Mouse (Mus musculus) limb, embryonic 13.5 days (tissue): Measurements from ENCODE around the gene E030018B13Rik. TPM values are rescaled to one million over a fixed set of nuclear protein-coding genes. Genes with fewer than 3 reads are reported as not detected.

Source experiments
- ATAC-seq: fragments of 200-750 bp; cut with Nextera tagmentation; 2 replicates; pipeline ENCODE4 v1.8.0; 2017; ENCODE audit warnings: low read depth, moderate number of reproducible peaks, moderate TSS enrichment; ENCODE audit not compliant: low FRiP score
- H3K27ac ChIP-seq: fragments of 300-500 bp; sonication (generic); 2 replicates; pipeline ENCODE4 v1.5.1; 2015; ENCODE audit warnings: inconsistent platforms, mild to moderate bottlenecking, moderate library complexity
- H3K27me3 ChIP-seq: fragments of 300-500 bp; sonication (generic); 2 replicates; pipeline ENCODE4 v1.6.1; 2015; ENCODE audit warnings: mild to moderate bottlenecking, inconsistent platforms
- H3K36me3 ChIP-seq: fragments of 300-500 bp; sonication (generic); 2 replicates; pipeline ENCODE4 v1.6.1; 2015; ENCODE audit warnings: inconsistent platforms, mild to moderate bottlenecking, moderate library complexity
- H3K4me1 ChIP-seq: fragments of 300-500 bp; sonication (generic); 2 replicates; pipeline ENCODE4 v1.6.1; 2015; ENCODE audit warnings: inconsistent platforms
- H3K4me2 ChIP-seq: fragments of 300-500 bp; sonication (generic); replicated peaks from 2 replicates; pipeline ENCODE4 v1.6.1; 2015; ENCODE audit warnings: inconsistent platforms, mild to moderate bottlenecking, moderate library complexity
- H3K4me3 ChIP-seq: fragments of 300-500 bp; sonication (generic); 2 replicates; pipeline ENCODE4 v1.5.1; 2015; ENCODE audit warnings: moderate library complexity, mild to moderate bottlenecking, inconsistent platforms
- H3K9ac ChIP-seq: fragments of 300-500 bp; sonication (generic); 2 replicates; pipeline ENCODE4 v1.6.1; 2015; ENCODE audit warnings: mild to moderate bottlenecking, inconsistent platforms
- H3K9me3 ChIP-seq: fragments of 300-500 bp; sonication (generic); 2 replicates; pipeline ENCODE4 v1.6.1; 2016; ENCODE audit warnings: inconsistent platforms
- WGBS: fragments of 180-500 bp; shearing (Covaris S2); methylation state at CpG from one replicate; pipeline ENCODE4 v1.1.7; 2015; 5-methylcytosine and 5-hydroxymethylcytosine counted together
- polyA plus RNA-seq: library from polyadenylated mRNA; unstranded; fragments of >200 nt; fragmentation: Nextera tagmentation; extraction: Ambion mirVana; gene quantifications from 2 replicates; pipeline ENCODE4 v1.2.1, GENCODE M21; 2015

E030018B13Rik gene
- polyA plus RNA-seq, 1 experiment from 2014 or later: 0.14 TPM

DNA sequence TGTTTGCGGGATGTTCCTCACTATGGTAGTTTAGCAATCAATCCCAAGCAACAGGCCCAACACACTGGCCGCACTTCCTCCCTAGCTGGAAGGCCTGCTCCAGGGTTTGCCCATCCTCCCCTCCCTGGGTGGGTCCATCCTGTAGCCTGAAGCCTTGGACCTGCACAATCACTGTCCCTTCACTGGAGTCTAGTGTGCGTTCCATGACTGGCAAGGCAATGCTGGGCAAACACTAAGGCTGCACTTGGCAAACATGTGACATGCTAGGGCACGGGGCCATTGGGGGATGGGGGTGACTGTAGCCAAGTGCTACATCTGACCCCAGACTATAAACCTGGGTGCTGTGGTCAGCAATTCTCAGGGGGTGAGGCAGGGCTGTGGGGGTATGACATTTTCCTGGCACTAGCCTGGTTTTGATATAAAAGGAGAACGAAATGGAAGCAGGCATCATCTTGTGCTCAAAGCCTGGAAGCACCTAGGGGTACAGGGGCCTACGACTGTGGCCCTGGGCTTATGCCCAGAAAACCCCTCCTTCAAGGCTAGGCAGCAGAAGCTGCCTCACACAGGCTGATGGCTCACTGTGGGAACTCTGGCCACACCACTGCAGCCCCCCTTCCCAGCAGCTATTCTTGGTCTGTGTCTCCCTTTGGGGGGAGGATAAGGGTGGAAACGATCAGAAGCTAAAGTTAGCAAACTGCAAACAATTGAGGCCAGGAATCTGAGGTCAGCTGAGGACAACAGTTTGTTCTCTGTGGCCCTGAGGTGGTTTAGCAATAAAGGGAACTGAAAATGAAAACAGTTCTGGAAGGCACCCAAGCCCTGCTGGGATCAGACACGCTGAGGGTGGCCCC is 5.0 kb upstream of the E030018B13Rik start:
- H3K27ac ChIP-seq: peak overlapping the region; percentile 28; the same call in 1 of the 2 replicates
- 52% methylated on average over 8 of the region's 8 CpGs for WGBS

DNA sequence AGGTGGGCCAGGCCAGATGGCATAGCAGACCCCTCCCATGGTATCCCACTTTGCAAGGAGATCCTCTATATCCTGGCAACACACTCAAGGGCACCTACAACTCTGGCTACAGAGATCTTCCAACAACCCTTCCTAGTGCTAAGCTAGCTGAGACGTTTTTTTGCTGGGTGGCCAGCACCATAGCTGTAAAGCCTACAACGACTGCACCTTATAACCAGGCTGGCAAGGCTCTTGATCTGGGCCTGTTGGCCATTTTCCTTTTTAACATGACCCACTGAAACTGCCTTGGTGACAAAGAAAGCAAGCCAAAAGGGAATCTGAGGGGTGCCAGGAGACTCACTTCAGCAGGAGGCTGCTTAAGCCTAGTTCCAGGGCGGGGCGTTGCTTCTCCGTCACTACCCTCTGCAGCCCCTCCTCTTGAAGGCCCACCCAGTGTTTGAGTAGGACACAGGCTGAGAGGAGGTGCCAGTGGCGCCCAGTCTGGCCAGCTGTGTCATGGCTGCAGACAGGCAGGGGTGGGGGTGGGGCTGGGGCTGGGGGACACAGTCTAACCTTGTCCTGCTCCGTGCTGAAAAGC is 4.3 kb upstream of the E030018B13Rik start:
- 28% methylated on average over 7 of the region's 7 CpGs for WGBS
- Histone ChIP-seq H3K27me3 (no peaks in the 10 kb centered on the region), H3K27ac (peak overlapping the region; percentile 18; the same call in 1 of the 2 replicates), H3K4me2 (no peak overlapping the region), H3K9me3 (no peaks in the 10 kb centered on the region), H3K36me3 (0 out of 2 replicates have a peak, but pooled peaks cover 2% of the 10 kb centered on the region), H3K4me1 (peaks cover 63% of the 10 kb centered on the region), H3K9ac (no peak overlapping the region), H3K4me3 (no peak overlapping the region)
- ATAC-seq: peak; percentile 28; the same call in 1 of the 2 replicates

More for the DNA sequence above, 5.0 kb upstream of the E030018B13Rik start:
- Histone ChIP-seq H3K27me3 (no peaks in the 10 kb centered on the region), H3K4me2 (no peak overlapping the region), H3K4me1 (peaks cover 63% of the 10 kb centered on the region), H3K36me3 (no peaks in the 10 kb centered on the region), H3K9me3 (no peaks in the 10 kb centered on the region), H3K9ac (no peak overlapping the region), H3K4me3 (no peak overlapping the region)
- ATAC-seq: no peak

DNA sequence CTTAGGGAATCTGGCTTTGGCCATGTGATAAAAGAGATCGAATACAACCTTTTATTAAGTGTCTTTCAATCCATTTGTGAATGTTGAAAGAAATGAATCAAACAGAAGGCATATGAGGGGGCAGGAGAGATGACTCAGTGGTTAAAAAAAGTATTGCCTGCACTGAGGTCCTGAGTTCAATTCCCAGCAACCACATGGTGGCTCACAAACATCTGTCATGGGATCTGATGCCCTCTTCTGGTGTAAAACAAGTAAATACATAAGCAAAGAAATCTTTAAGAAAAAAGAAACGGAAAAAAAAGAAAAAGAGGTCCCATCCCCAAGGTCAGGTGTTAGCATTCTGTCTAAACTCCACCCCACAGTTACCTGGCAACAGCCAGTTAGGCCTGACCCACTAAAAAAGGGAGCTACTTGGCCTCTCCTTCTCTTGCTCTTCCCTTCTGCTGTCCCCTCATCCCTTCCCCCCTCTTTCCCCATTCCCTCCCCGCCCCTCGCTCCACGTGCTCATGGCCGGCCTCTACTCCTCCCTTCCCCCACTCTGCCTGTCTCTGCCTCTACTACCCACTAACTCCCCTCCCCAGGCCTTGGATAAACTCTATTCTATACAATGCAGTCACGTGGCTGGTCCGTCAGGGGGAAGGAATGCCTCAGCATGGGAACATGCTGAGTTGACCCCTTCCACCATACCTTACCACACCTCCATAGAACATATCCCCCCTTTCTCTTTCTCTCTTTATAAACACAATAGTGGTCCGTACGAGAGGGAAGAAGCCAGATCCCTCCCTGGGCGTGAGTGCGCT is 3.5 kb upstream of the E030018B13Rik start:
- peaks cover 62% of the 10 kb centered on the region for H3K4me1 ChIP-seq
- no peak for ATAC-seq
- H3K4me3 ChIP-seq: no peak overlapping the region
- peak overlapping the region; percentile 58 for H3K27ac ChIP-seq
- H3K36me3 ChIP-seq: 0 out of 2 replicates have a peak, but pooled peaks cover 3% of the 10 kb centered on the region
- H3K27me3 ChIP-seq: no peaks in the 10 kb centered on the region
- no peaks in the 10 kb centered on the region for H3K9me3 ChIP-seq
- 48% methylated on average over 11 of the region's 12 CpGs for WGBS
- no peak overlapping the region for H3K4me2 ChIP-seq
- H3K9ac ChIP-seq: no peak overlapping the region

DNA sequence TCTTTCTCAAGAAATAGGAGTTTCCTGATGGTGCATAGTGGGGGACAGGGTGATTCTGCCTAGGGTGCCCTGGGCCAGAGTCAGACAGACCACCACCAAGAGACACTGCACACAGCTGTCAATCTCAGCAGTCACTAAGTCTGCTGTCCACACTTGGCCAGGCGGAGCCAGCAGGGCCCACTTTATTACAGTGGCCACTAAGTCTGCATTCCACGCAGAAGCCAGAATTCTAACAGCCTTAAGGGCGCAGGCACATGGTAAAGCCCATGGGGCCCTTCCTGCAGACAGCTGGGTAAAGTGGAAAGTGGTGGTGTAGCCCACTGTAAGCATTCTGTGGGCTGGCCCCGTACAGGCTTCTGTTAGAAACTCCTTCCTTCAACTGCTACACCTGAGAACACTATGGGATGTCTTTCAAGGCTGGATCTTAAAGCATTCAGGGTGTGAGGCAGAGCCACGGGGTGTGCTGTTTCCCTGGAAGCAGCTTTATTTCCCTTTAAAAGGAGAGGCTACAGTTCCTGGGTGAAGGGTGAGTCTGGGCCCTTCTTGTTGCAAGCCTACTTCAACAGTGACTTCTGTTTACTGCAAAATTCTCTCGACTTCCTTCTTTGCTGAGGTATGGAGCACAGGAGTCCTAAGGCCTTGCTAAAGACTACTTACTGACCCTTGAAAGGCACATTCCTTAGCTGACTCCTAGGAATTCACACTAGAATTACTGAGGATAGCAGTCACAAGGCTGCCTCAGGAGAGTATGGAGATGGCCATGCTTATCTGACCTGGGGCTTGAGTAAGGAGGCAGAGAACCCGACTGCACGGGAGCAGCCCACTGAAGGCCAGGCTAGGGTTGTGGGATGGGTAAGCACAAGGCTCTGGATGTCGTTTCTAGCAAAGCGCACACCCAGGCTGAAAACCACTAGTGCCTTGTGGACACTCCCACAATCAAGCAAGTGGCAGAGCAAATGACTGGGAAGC is 2.6 kb upstream of the E030018B13Rik start:
- Histone ChIP-seq H3K9ac (no peak overlapping the region), H3K4me1 (peaks cover 56% of the 10 kb centered on the region), H3K4me3 (no peak overlapping the region), H3K9me3 (no peaks in the 10 kb centered on the region), H3K27ac (peak overlapping the region; percentile 58), H3K36me3 (0 out of 2 replicates have a peak, but pooled peaks cover 3% of the 10 kb centered on the region), H3K4me2 (no peak overlapping the region), H3K27me3 (no peaks in the 10 kb centered on the region)
- no peak for ATAC-seq
- 43% methylated on average over 10 of the region's 10 CpGs for WGBS

DNA sequence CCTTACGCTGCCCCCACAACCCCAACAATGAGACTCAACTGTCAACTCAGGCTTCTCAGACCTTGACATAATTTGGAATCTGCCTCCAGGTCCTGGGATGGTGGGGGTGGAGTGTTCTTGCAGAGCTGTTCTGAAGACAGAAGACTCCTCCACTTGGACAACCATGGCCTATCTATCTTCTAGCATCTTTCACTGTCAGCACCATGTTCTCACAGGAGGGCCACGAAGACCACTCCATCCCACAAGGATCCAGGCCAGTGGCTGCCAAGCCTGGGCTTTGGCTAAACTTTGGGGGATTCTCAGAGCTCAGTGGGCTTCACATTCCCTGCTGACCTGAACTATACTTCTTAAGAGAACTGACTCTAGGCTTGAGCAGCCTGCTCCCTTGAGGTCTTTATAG is 1.8 kb upstream of the E030018B13Rik start:
- Histone ChIP-seq H3K4me3 (no peak overlapping the region), H3K36me3 (0 out of 2 replicates have a peak, but pooled peaks cover 3% of the 10 kb centered on the region), H3K27me3 (no peaks in the 10 kb centered on the region), H3K9me3 (no peaks in the 10 kb centered on the region), H3K4me2 (no peak overlapping the region), H3K9ac (no peak overlapping the region), H3K27ac (no peak overlapping the region), H3K4me1 (peaks cover 53% of the 10 kb centered on the region)
- ATAC-seq: no peak
- 90% methylated on average over 2 of the region's 2 CpGs for WGBS

DNA sequence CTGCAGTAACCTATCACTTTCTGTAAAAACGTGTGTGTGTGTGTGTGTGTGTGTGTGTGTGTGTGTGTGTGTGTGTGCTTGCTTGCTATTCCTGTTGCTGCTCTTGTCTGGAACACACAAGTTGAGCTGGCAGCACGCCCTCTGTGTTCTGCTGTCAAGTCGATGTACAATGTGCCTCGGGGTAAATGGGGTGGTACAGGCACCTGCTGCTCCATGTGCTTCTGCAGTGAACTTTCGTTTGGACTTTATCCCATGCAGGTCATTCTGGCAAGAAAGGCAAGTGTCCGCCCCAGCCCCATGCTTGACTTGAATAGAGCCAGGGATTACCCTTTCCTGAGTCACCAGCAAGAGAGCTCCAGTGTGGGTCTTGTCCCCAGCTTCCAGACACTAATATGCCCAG is 1.0 kb downstream of the E030018B13Rik start:
- H3K4me3 ChIP-seq: no peak overlapping the region
- peaks cover 35% of the 10 kb centered on the region for H3K4me1 ChIP-seq
- 0 out of 2 replicates have a peak, but pooled peaks cover 3% of the 10 kb centered on the region for H3K36me3 ChIP-seq
- no peak overlapping the region for H3K4me2 ChIP-seq
- H3K9me3 ChIP-seq: no peaks in the 10 kb centered on the region
- 71% methylated on average over 6 of the region's 6 CpGs for WGBS
- H3K9ac ChIP-seq: no peak overlapping the region
- H3K27me3 ChIP-seq: no peaks in the 10 kb centered on the region
- no peak for ATAC-seq
- no peak overlapping the region for H3K27ac ChIP-seq

DNA sequence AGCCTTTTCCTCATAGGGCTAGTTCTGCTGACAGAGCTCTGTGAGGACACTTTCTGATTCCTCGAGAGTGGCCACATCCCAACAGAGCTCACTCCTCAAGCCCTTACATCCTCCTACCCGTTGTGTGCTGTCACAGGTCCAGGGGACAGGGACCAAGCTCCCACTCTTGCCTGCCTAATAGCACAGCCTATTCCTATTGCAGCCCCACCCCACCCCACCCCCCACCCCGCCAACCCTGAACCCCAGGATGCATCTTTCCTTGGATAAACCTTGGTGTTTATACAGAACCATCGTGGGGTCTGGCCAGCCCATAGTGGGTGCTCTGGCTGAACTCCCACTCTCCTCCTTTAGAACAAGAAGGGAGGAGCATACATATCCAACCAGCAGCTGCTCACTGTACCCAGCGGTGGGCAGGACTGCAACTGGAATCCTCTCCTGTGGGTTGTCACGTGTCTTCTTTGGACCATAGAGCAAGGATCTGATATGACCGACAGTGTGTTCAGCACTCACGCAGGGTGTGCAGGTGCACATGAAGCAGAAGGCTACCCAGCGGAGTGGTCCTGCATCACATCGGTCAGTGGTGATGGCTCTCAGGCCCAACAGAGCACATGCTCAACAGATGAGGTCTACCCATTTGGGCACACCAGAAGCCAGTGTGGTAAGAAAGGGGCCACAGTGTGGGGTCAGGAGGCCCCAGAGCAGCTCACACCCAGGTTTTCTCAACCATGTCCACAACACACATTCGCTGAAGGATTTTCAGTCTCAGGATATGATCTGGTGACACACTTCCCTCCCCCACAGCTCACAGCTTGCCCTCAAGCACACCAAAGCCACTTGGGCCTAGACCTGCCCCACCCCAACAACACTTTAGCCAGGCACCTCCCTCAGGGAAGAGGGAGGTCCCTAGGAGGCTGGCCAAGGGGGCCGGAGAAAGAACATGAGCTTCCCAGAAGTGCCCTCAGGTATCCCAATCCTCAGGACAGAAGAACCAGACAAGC is 2.4 kb downstream of the E030018B13Rik start:
- 88% methylated on average over 12 of the region's 12 CpGs for WGBS
- 0 out of 2 replicates have a peak, but pooled peaks cover 3% of the 10 kb centered on the region for H3K36me3 ChIP-seq
- no peak for ATAC-seq

DNA sequence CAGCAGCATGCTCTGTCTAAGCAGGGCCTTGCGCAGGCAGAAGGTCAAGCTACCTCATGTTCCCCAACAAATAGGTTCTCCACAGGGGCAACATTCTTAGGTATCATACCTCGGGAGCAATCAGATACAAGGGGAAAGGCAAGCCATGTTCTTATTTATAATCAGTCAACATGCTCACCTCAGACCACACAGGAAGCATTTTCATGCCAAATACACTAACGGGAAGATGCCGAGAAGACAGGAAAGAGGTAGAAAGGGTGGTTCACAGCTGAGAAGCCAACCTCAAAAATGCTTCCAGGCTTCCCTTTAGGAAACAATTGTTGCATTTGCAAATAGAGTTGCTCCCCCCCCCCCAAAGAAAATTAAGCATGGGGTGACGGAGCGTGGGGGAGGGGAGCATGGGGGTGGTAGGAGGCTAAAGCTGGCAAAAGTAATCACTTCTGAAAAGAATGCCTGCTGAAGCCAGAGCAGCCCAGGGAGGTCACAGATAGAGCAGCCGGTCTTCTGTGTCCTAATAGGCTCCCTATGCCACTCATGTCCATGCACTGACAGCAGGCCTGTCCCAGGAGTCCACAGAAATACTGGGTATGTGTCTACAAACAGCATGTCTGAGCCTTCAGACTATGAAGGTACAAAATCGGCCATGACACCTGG is 5.4 kb downstream of the E030018B13Rik start:
- Histone ChIP-seq H3K9ac (no peak overlapping the region), H3K27ac (no peak overlapping the region), H3K4me1 (peaks cover 49% of the 10 kb centered on the region), H3K4me3 (no peak overlapping the region), H3K9me3 (no peaks in the 10 kb centered on the region), H3K4me2 (no peak overlapping the region), H3K27me3 (no peaks in the 10 kb centered on the region), H3K36me3 (0 out of 2 replicates have a peak, but pooled peaks cover 3% of the 10 kb centered on the region)
- no peak for ATAC-seq
- 73% methylated on average over 8 of the region's 8 CpGs for WGBS

More for the DNA sequence above, 2.4 kb downstream of the E030018B13Rik start:
- no peak overlapping the region for H3K27ac ChIP-seq
- no peak overlapping the region for H3K4me3 ChIP-seq
- H3K27me3 ChIP-seq: no peaks in the 10 kb centered on the region
- peaks cover 31% of the 10 kb centered on the region for H3K4me1 ChIP-seq
- no peak overlapping the region for H3K4me2 ChIP-seq
- no peak overlapping the region for H3K9ac ChIP-seq
- H3K9me3 ChIP-seq: no peaks in the 10 kb centered on the region

DNA sequence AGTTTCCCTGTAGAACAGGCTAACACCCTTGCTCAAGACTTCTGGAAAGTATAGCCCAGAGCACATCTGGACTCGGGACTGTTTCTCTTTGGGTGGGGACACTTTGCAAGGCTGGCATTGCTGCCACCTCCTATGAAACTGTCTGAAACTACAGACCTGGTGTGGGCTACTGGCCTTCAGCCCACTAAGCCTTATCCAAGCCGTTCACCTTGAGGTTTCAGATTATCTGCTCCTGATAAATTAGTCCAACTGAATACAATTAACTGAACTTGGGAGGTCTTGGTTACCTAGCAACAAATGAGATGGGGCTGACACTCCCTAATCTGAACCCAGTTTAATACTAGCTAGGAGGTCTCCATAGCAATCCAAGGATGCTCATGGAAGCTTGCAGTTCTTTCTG is 5.9 kb downstream of the E030018B13Rik start:
- no peak for ATAC-seq
- peaks cover 49% of the 10 kb centered on the region for H3K4me1 ChIP-seq
- no peaks in the 10 kb centered on the region for H3K36me3 ChIP-seq
- H3K27ac ChIP-seq: no peak overlapping the region
- WGBS: 62% methylated on average over 2 of the region's 2 CpGs
- no peak overlapping the region for H3K9ac ChIP-seq
- no peaks in the 10 kb centered on the region for H3K9me3 ChIP-seq
- H3K4me3 ChIP-seq: no peak overlapping the region
- no peak overlapping the region for H3K4me2 ChIP-seq
- H3K27me3 ChIP-seq: no peaks in the 10 kb centered on the region

DNA sequence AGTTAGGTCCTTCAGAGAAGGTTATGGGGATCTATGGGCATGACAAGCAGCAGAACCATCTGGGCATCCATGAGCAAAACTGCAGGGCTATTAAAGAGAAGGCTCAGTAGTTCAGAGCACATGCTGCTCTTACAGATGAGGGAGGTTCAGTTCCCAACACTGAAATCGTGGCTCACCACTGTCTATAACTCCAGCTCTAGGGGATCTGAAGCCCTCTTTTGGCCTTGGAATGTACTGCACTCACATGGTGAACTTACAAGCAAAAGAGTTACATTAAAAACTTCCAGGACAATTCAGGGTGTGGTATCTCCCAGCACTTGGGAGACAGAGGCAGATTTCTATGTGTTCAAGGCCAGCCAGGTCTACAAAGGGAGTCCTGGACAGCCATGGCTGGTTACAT is 6.3 kb downstream of the E030018B13Rik start:
- H3K36me3 ChIP-seq: no peaks in the 10 kb centered on the region
- 78% methylated on average over 1 of the region's 1 CpGs for WGBS

More for the DNA sequence above, 6.3 kb downstream of the E030018B13Rik start:
- no peak overlapping the region for H3K4me3 ChIP-seq
- ATAC-seq: no peak
- no peaks in the 10 kb centered on the region for H3K27me3 ChIP-seq
- H3K27ac ChIP-seq: no peak overlapping the region
- no peak overlapping the region for H3K9ac ChIP-seq
- H3K4me1 ChIP-seq: peaks cover 49% of the 10 kb centered on the region
- no peak overlapping the region for H3K4me2 ChIP-seq
- no peaks in the 10 kb centered on the region for H3K9me3 ChIP-seq
